Mouse (Mus musculus): ENCODE data around the gene Itpr2. TPM values are rescaled to one million over a fixed set of nuclear protein-coding genes. Genes with fewer than 3 reads are reported as not detected.

The Itpr2 gene
- polyA plus RNA-seq, 1 experiment from 2014 or later: 10.9 TPM

GRCm38 (mm10) chr6:146114071-146114470 is 388.0 kb downstream of the Itpr2 start:
- Histone ChIP-seq H3K9me3 (ENCODE audit: control insufficient read depth, low read length) (no peaks in the 10 kb centered on the region), H3K27ac (replicated peaks) (no peak overlapping the region), H3K9ac (ENCODE audit: low read length) (no peak overlapping the region), H3K4me3 (ENCODE audit: low read depth, low read length) (no peak overlapping the region), H3K36me3 (ENCODE audit: control insufficient read depth, insufficient read depth, low read length) (no peaks in the 10 kb centered on the region), H3K4me1 (replicated peaks; ENCODE audit: control insufficient read depth, insufficient read depth) (no peaks in the 10 kb centered on the region; the same call in 1 of the 2 replicates), H3K27me3 (ENCODE audit: control insufficient read depth, insufficient read depth, low read length) (no peaks in the 10 kb centered on the region), H3K4me2 (replicated peaks; ENCODE audit: low read depth) (no peak overlapping the region)
- 64% methylated on average over 3 of the region's 3 CpGs for WGBS
- no peak for TF ChIP-seq EP300 (optimal IDR thresholded peaks at IDR 0.05)
- no peak for TF ChIP-seq CTCF (IDR thresholded peaks at IDR 0.05; ENCODE audit: low read depth)
- ATAC-seq (ENCODE audit: low FRiP score, low TSS enrichment): no peak
- DNase-seq (ENCODE audit: low spot score): no peak

- Histone ChIP-seq H3K36me3 (ENCODE audit: control insufficient read depth, insufficient read depth, low read length) (no peaks in the 10 kb centered on the region), H3K4me1 (replicated peaks; ENCODE audit: control insufficient read depth, insufficient read depth) (no peaks in the 10 kb centered on the region; the same call in 1 of the 2 replicates), H3K9me3 (ENCODE audit: control insufficient read depth, low read length) (no peaks in the 10 kb centered on the region), H3K9ac (ENCODE audit: low read length) (no peak overlapping the region), H3K27ac (replicated peaks) (no peak overlapping the region), H3K27me3 (ENCODE audit: control insufficient read depth, insufficient read depth, low read length) (no peaks in the 10 kb centered on the region), H3K4me3 (ENCODE audit: low read depth, low read length) (no peak overlapping the region), H3K4me2 (replicated peaks; ENCODE audit: low read depth) (no peak overlapping the region)
- WGBS: 85% methylated on average over 4 of the region's 4 CpGs
- DNase-seq (ENCODE audit: low spot score) (no peak), ATAC-seq (ENCODE audit: low FRiP score, low TSS enrichment) (no peak)
- TF ChIP-seq EP300 (optimal IDR thresholded peaks at IDR 0.05) (no peak), CTCF (IDR thresholded peaks at IDR 0.05; ENCODE audit: low read depth) (no peak)
Observed at GRCm38 (mm10) chr6:146113085-146113484, 388.9 kb downstream of the Itpr2 start.

- H3K36me3 ChIP-seq (ENCODE audit: control insufficient read depth, insufficient read depth, low read length): no peaks in the 10 kb centered on the region
- no peak for TF ChIP-seq CTCF (IDR thresholded peaks at IDR 0.05; ENCODE audit: low read depth)
- TF ChIP-seq EP300 (optimal IDR thresholded peaks at IDR 0.05): no peak
- WGBS: 63% methylated on average over 7 of the region's 7 CpGs
- DNase-seq (ENCODE audit: low spot score): no peak
- no peaks in the 10 kb centered on the region for H3K27me3 ChIP-seq (ENCODE audit: control insufficient read depth, insufficient read depth, low read length)
- no peak for ATAC-seq (ENCODE audit: low FRiP score, low TSS enrichment)
- H3K27ac ChIP-seq (replicated peaks): no peak overlapping the region
- H3K4me1 ChIP-seq (replicated peaks; ENCODE audit: control insufficient read depth, insufficient read depth): no peaks in the 10 kb centered on the region; the same call in 1 of the 2 replicates
- H3K4me2 ChIP-seq (replicated peaks; ENCODE audit: low read depth): no peak overlapping the region
- no peak overlapping the region for H3K9ac ChIP-seq (ENCODE audit: low read length)
- H3K4me3 ChIP-seq (ENCODE audit: low read depth, low read length): no peak overlapping the region
- H3K9me3 ChIP-seq (ENCODE audit: control insufficient read depth, low read length): no peaks in the 10 kb centered on the region
Observed at GRCm38 (mm10) chr6:146112211-146112610, 389.8 kb downstream of the Itpr2 start.

- Histone ChIP-seq H3K4me2 (replicated peaks; ENCODE audit: low read depth) (no peak overlapping the region), H3K27me3 (ENCODE audit: control insufficient read depth, insufficient read depth, low read length) (no peaks in the 10 kb centered on the region), H3K4me3 (ENCODE audit: low read depth, low read length) (no peak overlapping the region), H3K9ac (ENCODE audit: low read length) (no peak overlapping the region), H3K4me1 (replicated peaks; ENCODE audit: control insufficient read depth, insufficient read depth) (no peaks in the 10 kb centered on the region; the same call in 1 of the 2 replicates), H3K9me3 (ENCODE audit: control insufficient read depth, low read length) (no peaks in the 10 kb centered on the region), H3K36me3 (ENCODE audit: control insufficient read depth, insufficient read depth, low read length) (no peaks in the 10 kb centered on the region), H3K27ac (replicated peaks) (no peak overlapping the region)
- DNase-seq (ENCODE audit: low spot score) (no peak), ATAC-seq (ENCODE audit: low FRiP score, low TSS enrichment) (no peak)
- TF ChIP-seq EP300 (optimal IDR thresholded peaks at IDR 0.05) (no peak), CTCF (IDR thresholded peaks at IDR 0.05; ENCODE audit: low read depth) (no peak)
- WGBS: 77% methylated on average over 6 of the region's 6 CpGs
Observed at GRCm38 (mm10) chr6:146111781-146112180, 390.2 kb downstream of the Itpr2 start.

GRCm38 (mm10) chr6:146110832-146111741 is 390.9 kb downstream of the Itpr2 start:
- no peak overlapping the region for H3K4me2 ChIP-seq (replicated peaks; ENCODE audit: low read depth)
- WGBS: 69% methylated on average over 21 of the region's 21 CpGs
- H3K27me3 ChIP-seq (ENCODE audit: control insufficient read depth, insufficient read depth, low read length): no peaks in the 10 kb centered on the region
- H3K9ac ChIP-seq (ENCODE audit: low read length): no peak overlapping the region
- ATAC-seq (ENCODE audit: low FRiP score, low TSS enrichment): no peak
- H3K36me3 ChIP-seq (ENCODE audit: control insufficient read depth, insufficient read depth, low read length): no peaks in the 10 kb centered on the region
- no peaks in the 10 kb centered on the region; the same call in 1 of the 2 replicates for H3K4me1 ChIP-seq (replicated peaks; ENCODE audit: control insufficient read depth, insufficient read depth)
- no peak for DNase-seq (ENCODE audit: low spot score)
- no peak overlapping the region for H3K4me3 ChIP-seq (ENCODE audit: low read depth, low read length)
- no peak overlapping the region for H3K27ac ChIP-seq (replicated peaks)
- no peak for TF ChIP-seq EP300 (optimal IDR thresholded peaks at IDR 0.05)
- no peak for TF ChIP-seq CTCF (IDR thresholded peaks at IDR 0.05; ENCODE audit: low read depth)
- H3K9me3 ChIP-seq (ENCODE audit: control insufficient read depth, low read length): no peaks in the 10 kb centered on the region

GRCm38 (mm10) chr6:146110425-146110824 is 391.6 kb downstream of the Itpr2 start:
- Histone ChIP-seq H3K9me3 (ENCODE audit: control insufficient read depth, low read length) (no peaks in the 10 kb centered on the region), H3K27ac (replicated peaks) (no peak overlapping the region), H3K27me3 (ENCODE audit: control insufficient read depth, insufficient read depth, low read length) (no peaks in the 10 kb centered on the region), H3K4me2 (replicated peaks; ENCODE audit: low read depth) (no peak overlapping the region), H3K36me3 (ENCODE audit: control insufficient read depth, insufficient read depth, low read length) (no peaks in the 10 kb centered on the region), H3K9ac (ENCODE audit: low read length) (no peak overlapping the region), H3K4me3 (ENCODE audit: low read depth, low read length) (no peak overlapping the region), H3K4me1 (replicated peaks; ENCODE audit: control insufficient read depth, insufficient read depth) (no peaks in the 10 kb centered on the region; the same call in 1 of the 2 replicates)
- no peak for ATAC-seq (ENCODE audit: low FRiP score, low TSS enrichment)
- WGBS: 54% methylated on average over 4 of the region's 4 CpGs
- DNase-seq (ENCODE audit: low spot score): no peak
- no peak for TF ChIP-seq EP300 (optimal IDR thresholded peaks at IDR 0.05)
- TF ChIP-seq CTCF (IDR thresholded peaks at IDR 0.05; ENCODE audit: low read depth): no peak

Measured in stomach, postnatal 0 days (tissue).